Mouse (Mus musculus): Measurements from ENCODE around the gene Snx29. TPM values are rescaled to one million over a fixed set of nuclear protein-coding genes. Genes with fewer than 3 reads are reported as not detected.

Gene Snx29
- total RNA-seq, 4 experiments from 2014 or later = 17.2 to 35.2 (median 21.6) TPM

- DNase-seq = no peak
These were observed 278.8 kb downstream of the Snx29 start for GRCm38 (mm10) chr16:11601336-11602082.

- DNase-seq = no peak
These were observed 281.1 kb downstream of the Snx29 start for GRCm38 (mm10) chr16:11603667-11604422.

- DNase-seq = no peak
These were observed 289.9 kb downstream of the Snx29 start for GRCm38 (mm10) chr16:11612526-11613126.

GRCm38 (mm10) chr16:11614401-11615014 is 291.8 kb downstream of the Snx29 start:
- peak; percentile 22 for DNase-seq

GRCm38 (mm10) chr16:11615633-11616032 is 292.9 kb downstream of the Snx29 start:
- peak; percentile 62 for DNase-seq

GRCm38 (mm10) chr16:11619951-11620350 is 297.2 kb downstream of the Snx29 start:
- DNase-seq = no peak

GRCm38 (mm10) chr16:11621042-11621441 is 298.3 kb downstream of the Snx29 start:
- DNase-seq = no peak

- no peak for DNase-seq
These were observed 299.0 kb downstream of the Snx29 start for GRCm38 (mm10) chr16:11621664-11622063.

- DNase-seq = no peak
These were observed 300.3 kb downstream of the Snx29 start for GRCm38 (mm10) chr16:11623032-11623431.

- no peak for DNase-seq
These were observed 301.4 kb downstream of the Snx29 start for GRCm38 (mm10) chr16:11624121-11624520.

- DNase-seq = no peak
These were observed 303.3 kb downstream of the Snx29 start for GRCm38 (mm10) chr16:11626004-11626481.

GRCm38 (mm10) chr16:11626616-11627015 is 303.9 kb downstream of the Snx29 start:
- no peak for DNase-seq

- no peak for DNase-seq
These were observed 305.3 kb downstream of the Snx29 start for GRCm38 (mm10) chr16:11627866-11628638.

- DNase-seq = no peak
These were observed 307.0 kb downstream of the Snx29 start for GRCm38 (mm10) chr16:11629704-11630103.

GRCm38 (mm10) chr16:11630489-11630888 is 307.8 kb downstream of the Snx29 start:
- no peak for DNase-seq

GRCm38 (mm10) chr16:11632205-11632747 is 309.6 kb downstream of the Snx29 start:
- no peak for DNase-seq

GRCm38 (mm10) chr16:11636196-11636733 is 313.6 kb downstream of the Snx29 start:
- no peak for DNase-seq

- no peak for DNase-seq
These were observed 314.2 kb downstream of the Snx29 start for GRCm38 (mm10) chr16:11636902-11637301.

GRCm38 (mm10) chr16:11637794-11638193 is 315.1 kb downstream of the Snx29 start:
- no peak for DNase-seq

- no peak for DNase-seq
These were observed 316.0 kb downstream of the Snx29 start for GRCm38 (mm10) chr16:11638739-11639138.

- DNase-seq = no peak
These were observed 317.2 kb downstream of the Snx29 start for GRCm38 (mm10) chr16:11639936-11640335.
